Mouse (Mus musculus): ENCODE results near the gene Lnx2.

Gene Lnx2

GRCm38 (mm10) chr5:147015191-147015590 is 61.2 kb downstream of the Lnx2 start:
- no peak for DNase-seq

GRCm38 (mm10) chr5:147013845-147014244 is 62.5 kb downstream of the Lnx2 start:
- DNase-seq = no peak

GRCm38 (mm10) chr5:147011333-147011732 is 65.1 kb downstream of the Lnx2 start:
- DNase-seq = no peak

GRCm38 (mm10) chr5:147003303-147003702 is 73.1 kb downstream of the Lnx2 start:
- DNase-seq = no peak

GRCm38 (mm10) chr5:147001312-147001711 is 75.1 kb downstream of the Lnx2 start:
- no peak for DNase-seq

GRCm38 (mm10) chr5:146998802-146999201 is 77.6 kb downstream of the Lnx2 start:
- no peak for DNase-seq

- no peak for DNase-seq
Measured at GRCm38 (mm10) chr5:146996812-146997211, 79.6 kb downstream of the Lnx2 start.

GRCm38 (mm10) chr5:146994973-146995372 is 81.4 kb downstream of the Lnx2 start:
- DNase-seq = no peak

GRCm38 (mm10) chr5:146993509-146993908 is 82.9 kb downstream of the Lnx2 start:
- no peak for DNase-seq

GRCm38 (mm10) chr5:146989051-146989450 is 87.3 kb downstream of the Lnx2 start:
- no peak for DNase-seq

GRCm38 (mm10) chr5:146987588-146987987 is 88.8 kb downstream of the Lnx2 start:
- DNase-seq = no peak

GRCm38 (mm10) chr5:146985725-146986433 is 90.5 kb downstream of the Lnx2 start:
- DNase-seq = no peak

- DNase-seq = peak; percentile 59
Measured at GRCm38 (mm10) chr5:146983216-146983615, 93.2 kb downstream of the Lnx2 start.

- no peak for DNase-seq
Measured at GRCm38 (mm10) chr5:146981376-146981775, 95.0 kb downstream of the Lnx2 start.

- DNase-seq = no peak
Measured at GRCm38 (mm10) chr5:146974781-146975123, 101.6 kb downstream of the Lnx2 start.

GRCm38 (mm10) chr5:146973858-146974780 is 102.3 kb downstream of the Lnx2 start:
- no peak for DNase-seq

- DNase-seq = no peak
Measured at GRCm38 (mm10) chr5:146973353-146973752, 103.0 kb downstream of the Lnx2 start.

GRCm38 (mm10) chr5:146971776-146972561 is 104.4 kb downstream of the Lnx2 start:
- DNase-seq = no peak

GRCm38 (mm10) chr5:146968695-146969393 is 107.5 kb downstream of the Lnx2 start:
- no peak for DNase-seq
